Mouse (Mus musculus): ENCODE measurements at regions not wholly inside any gene's neighbourhood (a gene's known extent, or its start where the extent isn't known, plus 50 kb on each side); places are given as distances from the start of the nearest gene placed in this dataset.

DNA sequence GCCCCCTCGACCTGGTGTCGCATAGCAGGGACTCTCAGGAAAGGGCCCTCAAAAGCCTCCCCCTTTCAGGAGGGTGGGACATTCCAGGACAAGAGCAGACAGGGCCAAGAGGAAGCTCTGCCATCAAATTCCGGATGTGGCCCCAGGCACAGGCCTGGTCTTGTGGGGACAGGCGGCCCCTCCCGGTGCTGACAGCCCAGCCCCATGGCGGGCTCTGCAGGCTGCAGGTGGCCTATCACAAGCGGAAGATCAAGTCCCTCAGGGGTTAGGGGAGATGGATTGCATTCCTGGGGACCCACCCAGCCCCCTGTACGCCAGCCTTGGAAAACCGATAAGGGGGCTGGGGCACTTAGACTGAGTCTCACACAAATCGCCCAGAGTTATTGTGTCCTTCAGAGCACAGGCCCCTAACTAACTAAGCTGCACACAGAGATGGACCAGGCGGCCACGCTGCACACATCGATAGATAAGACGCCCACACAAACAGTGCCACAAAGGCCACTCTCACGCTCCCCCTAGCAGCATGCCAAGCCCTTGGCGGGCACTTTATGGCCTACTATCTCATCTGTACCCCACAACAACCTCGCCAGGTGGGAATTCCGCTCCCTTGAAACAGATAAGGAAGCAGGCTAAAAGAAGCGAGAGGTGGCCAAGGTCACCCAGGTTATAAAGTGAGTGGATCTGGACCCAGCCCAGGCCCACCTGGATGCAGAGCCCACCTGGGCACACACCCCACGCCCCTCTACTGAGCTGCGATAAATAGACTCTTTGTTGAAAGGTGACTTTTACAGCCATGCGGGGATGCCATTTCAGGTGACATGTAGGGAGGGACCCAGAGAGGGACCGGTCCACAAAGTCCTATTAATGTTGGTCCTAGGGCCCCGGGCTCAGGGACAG is 55.5 kb downstream of the Gm5294 start:
- no peak for DNase-seq (ENCODE audit: low spot score)

DNA sequence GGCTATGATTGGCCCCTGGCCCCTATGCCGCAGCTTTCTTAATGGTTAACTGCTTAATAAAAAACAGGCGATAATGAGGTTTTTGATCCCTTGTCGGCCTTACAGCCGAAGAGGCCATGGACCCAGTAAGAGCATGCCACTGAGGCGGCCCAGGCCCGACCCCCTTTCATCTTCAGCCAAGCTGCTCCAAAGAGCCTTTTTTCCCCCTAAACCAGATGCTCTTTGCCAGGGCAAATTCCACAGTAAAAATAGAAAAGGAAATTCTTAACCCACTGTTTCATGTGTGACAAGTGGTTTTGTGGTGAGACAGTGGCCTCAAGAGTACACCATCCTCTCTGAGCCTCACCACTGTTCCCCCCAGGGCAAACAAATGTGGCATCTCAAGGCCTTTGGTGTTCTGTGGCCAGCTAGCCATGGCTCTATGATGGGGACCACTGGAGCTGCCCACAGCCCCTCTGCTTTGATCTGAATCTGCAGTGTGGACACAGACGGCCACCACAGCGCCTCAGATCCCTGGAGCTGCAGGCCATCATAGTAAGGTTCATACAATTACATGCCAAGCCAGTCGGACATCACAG is 61.9 kb downstream of the Gm5294 start:
- DNase-seq (ENCODE audit: low spot score): no peak

DNA sequence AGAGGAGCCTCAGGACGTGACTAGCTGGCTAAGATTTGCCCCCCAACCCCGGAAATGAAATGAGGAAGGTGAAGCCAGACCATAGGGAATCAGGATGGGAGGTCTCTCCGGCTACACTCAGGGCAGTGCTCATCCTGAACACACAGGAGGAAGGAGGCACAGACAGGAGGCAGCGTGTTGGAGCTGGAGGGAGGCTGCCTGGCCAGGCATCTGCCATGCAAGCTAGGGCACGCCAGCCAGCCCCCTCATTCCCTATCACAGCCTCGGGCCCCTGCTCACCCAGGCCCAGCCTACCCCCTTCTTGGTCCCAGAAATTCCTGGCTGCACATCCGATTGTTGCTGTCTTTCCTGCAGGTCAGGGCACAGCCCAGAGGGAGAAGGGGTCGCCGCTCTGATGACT is 63.7 kb downstream of the Gm5294 start:
- no peak for DNase-seq (ENCODE audit: low spot score)

DNA sequence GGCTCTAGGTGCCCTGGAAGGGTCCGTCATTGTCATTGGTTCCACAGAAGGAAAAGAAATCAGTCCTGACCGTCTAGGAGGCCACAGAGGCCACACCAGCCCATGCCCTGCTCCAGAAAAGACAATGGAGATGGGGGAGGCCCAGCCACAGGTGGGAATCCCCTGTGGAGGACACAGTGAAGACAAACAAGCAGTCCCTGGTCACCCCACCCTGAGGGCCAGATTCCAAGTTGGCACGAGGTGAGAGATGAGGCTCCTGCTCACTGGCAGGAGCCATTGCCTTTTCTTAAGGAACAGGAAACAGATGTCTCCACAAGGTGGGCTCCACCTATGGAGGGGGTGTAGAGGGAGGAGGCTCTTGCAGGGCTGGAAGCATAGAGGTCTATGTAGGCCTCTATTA is 66.0 kb downstream of the Gm5294 start:
- DNase-seq (ENCODE audit: low spot score): no peak

- DNase-seq (ENCODE audit: low spot score): no peak
These were observed 68.9 kb downstream of the Gm5294 start for GRCm38 (mm10) chr5:138888749-138889148.

DNA sequence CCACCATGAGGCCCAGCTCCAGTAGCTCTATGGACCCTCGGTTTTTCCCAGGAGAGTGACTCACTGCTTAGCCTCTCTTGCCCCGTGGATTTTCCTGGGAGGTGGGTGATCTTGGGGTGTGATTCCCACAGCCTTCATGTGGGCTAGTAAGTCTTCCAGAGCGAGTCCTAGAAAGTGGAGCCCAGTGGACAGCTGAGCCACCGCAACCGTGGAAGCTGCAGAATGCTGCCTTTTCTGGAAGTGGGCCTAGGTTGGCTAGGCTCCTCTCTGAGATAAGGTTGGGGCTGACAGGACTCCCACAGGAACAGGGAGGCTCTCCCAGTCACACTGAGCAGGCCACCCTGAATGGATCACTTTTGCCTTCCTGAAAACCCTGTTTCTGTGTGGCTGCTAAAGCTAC is 69.9 kb downstream of the Gm5294 start:
- DNase-seq (ENCODE audit: low spot score): no peak

- DNase-seq (ENCODE audit: low spot score): no peak
These were observed 74.6 kb downstream of the Gm5294 start for GRCm38 (mm10) chr5:138894496-138894895.

- peak; percentile 12 for DNase-seq (ENCODE audit: low spot score)
These were observed 77.4 kb downstream of the Gm5294 start for GRCm38 (mm10) chr5:138897255-138897654.

DNA sequence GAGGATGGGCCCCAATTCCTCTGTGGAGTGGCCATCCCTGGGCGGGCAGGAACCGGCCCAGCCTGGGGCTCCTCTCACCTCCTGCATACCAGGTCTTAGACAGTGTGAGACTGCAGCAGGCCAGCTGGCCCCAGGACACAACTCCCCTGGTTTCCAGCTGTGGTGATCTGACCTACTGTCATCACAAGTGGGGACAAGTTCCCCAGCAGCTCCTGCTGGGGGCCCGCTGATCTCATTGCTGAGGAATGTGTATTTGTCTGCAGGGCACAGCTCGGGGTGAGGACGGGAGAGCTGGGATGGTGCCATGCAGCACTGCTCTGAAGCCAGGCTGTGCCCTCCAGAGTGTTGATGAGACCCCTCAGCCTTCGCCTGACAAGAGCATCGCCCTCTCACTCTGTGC is 78.6 kb downstream of the Gm5294 start:
- no peak for DNase-seq (ENCODE audit: low spot score)

- DNase-seq (ENCODE audit: low spot score): no peak
These were observed 81.2 kb downstream of the Gm5294 start for GRCm38 (mm10) chr5:138900952-138901599.

DNA sequence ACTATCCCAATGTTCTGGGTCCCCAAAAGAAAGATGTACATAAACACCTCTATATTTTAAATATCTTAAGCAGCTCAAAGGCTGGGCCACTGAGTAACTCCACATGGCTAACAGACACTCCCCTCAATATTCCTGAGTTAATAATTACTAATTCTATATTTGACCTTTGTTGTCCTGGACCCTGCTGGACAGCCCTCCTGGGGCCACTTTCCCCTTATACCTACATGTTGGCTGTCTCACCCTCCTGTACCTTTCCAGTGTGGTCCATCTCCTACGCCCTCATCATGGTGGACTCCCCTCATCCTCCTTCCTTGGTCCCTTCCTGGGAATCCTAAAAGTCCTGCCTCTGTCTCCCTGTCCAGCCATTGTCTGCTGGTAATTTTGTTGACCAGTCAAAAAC is 82.4 kb downstream of the Gm5294 start:
- no peak for DNase-seq (ENCODE audit: low spot score)

- no peak for DNase-seq (ENCODE audit: low spot score)
These were observed 85.1 kb downstream of the Pdgfa start for GRCm38 (mm10) chr5:138911769-138912710.

DNA sequence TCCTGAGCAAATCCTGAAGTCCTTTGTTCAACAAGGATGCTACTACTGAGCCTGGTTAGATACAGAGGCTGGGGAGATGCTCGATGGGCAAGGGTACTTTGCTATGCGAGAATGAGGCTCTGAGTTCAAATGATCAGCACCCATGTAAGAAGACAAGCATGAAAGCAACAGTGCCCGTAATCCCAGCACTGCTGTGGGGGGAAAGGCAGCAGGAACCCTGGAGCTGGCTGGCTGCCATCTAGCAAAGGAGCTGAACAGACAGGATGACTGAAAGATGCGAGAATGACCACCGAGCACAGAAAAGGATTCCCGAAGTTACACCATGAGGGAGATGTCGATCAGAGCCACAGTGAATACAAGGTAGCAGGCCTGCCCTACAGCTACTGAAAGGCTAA is 84.5 kb downstream of the Pdgfa start:
- no peak for DNase-seq (ENCODE audit: low spot score)

DNA sequence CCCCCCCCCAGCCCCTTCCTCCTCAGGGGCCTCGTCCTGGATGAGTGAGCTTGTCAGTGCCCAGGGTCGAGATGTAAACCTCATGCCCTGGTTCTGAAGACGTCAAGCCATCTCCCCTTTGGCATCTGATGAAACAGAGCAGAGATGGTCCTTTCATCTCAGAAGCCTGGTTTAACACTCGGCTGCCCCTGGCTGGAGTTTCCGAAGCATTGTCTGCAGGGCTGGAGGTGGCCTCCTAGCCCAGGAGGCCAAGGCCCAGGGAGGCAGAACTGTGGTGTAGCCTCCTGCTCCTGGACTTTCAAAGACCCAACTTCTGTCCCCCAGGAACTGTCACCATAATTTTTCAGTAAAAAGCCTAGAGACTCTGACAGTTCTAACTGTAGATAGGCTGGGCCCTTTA is 82.1 kb downstream of the Pdgfa start:
- no peak for DNase-seq (ENCODE audit: low spot score)

- DNase-seq (ENCODE audit: low spot score): no peak
These were observed 81.7 kb downstream of the Pdgfa start for GRCm38 (mm10) chr5:138915496-138915895.

DNA sequence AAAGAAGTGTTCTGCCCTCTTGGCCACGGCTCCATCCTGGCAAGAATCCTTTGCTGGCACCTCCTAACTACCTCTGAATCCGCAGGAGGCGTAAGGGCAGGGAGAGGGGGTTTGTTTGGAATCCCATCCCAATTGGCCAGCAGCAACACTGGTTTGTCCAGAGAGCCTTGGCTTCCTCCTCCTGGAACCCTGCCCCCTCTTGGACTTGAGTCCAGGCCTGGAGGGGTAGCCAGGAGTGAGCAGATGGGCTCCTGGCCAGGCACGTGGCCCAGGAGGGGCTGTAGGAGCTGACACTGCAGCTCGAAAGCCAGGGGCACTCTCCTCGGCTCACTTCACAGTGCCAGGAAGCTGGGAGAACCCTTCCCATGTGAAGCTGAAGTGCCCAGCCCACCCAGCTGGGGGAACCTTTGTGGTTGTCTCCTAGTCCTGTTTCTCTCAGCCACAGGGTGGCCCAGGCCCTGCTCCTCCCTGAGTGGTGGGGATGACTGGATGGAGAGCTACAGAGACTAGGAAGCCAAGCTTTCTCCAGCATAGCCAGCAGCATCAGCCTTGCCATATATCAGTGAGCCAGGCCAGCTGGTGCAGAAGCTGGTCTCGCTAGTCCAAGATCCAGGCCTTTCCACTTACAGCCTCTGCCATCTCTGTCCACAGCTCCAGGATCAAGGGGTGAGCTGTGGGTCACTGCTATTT is 76.9 kb downstream of the Pdgfa start:
- no peak for DNase-seq (ENCODE audit: low spot score)

GRCm38 (mm10) chr5:138922116-138922515 is 75.1 kb downstream of the Pdgfa start:
- DNase-seq (ENCODE audit: low spot score): no peak

Measured in thymus, postnatal 0 days (tissue).